Mouse (Mus musculus): Measurements from ENCODE around the gene Tnp2.
A peak's percentile ranks its signal among the peaks of the same experiment; 100 is the strongest.
"Not testable (repeated sequence)": the region's sequence is repeated elsewhere in the genome, so short reads cannot be mapped to it uniquely, and the experiment has no call there.

Tnp2 gene

DNA sequence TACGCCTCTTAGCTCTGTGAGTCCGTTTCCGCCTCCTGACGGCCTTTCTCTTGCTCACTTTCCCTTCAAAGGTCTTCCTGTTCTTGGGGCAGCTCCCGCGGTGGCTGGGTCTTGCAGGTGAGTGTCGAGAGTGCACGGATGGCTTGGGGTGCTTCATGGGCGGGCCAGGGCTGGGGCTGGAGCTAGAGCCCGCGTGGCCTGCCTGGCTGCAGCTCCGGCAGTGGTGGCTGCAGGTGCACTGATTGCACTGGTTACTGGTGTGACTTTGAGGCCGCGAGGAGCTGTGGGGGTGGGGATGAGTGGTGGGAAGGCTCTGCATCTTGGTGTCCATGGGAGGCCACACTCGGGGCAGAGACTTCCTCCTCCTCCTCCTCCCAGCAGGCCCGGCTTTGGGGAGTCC, at the start of gene Tnp2:
Tnp2 (minus strand) TSS at position 390 of the 400 bp plus-strand sequence.
- DNase-seq (ENCODE audit: extremely low read depth, low read depth), result no peak

GRCm38 (mm10) chr16:10837903-10838302, 49.4 kb upstream of the Tnp2 start:
- no peak for DNase-seq (ENCODE audit: extremely low read depth, low read depth)

- no peak for DNase-seq (ENCODE audit: extremely low read depth, low read depth)
These were observed 48.8 kb upstream of the Tnp2 start for GRCm38 (mm10) chr16:10837250-10837649.

DNA sequence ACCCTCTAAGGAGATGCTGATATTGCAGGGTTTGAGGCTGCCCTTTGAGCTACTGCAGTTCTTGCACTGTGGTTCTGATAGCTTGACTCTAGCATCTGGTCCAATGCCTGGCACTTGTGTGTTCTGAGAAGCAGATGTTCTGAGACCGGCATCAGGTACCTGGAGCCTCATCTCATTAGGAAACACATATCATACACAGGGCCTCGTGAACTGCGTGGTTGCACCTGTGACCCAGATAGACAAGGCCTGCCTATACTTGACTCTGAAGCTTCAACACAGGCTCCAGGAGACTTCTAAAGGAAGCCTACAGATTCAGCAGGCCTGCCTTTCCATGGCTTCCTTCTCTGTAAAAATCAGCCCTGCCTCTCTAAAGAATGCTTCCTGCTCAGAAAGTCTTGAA, 47.9 kb upstream of the Tnp2 start:
- no peak for DNase-seq (ENCODE audit: extremely low read depth, low read depth)

DNA sequence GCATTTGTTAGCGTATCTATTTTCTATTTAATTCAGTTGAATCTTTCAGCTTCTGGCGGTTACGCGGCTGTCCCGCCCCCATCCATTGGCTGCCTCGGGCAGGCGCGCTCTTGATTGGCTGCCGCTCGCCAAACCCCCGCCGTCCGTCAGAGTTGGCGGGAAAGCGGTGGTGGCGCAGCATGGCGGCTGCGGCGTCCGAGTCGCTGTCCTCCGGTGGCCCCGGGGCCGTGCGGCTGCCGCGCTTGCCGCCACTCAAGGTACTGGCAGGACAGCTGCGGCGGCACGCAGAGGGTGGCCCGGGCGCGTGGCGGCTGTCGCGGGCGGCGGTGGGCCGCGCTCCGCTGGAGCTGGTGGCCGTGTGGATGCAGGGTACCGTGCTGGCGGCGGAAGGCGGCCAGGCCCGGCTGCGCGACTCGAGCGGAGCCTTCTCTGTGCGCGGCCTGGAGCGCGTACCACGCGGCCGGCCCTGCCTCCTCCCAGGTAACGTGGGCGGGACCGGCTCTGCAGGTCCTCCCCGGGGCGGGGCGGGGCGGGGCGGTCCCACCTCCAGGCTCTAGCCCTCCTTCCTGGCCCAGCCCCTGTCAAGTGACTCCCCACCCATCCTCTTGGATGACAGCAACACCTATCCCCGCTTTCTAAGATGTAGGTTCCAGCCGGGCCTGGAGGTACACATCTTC, 46.6 kb upstream of the Tnp2 start, which contains the start of gene Rmi2:
Rmi2 (plus strand) TSS at position 149 of the 677 bp plus-strand sequence.
- peak; percentile 54 for DNase-seq (ENCODE audit: extremely low read depth, low read depth)

- DNase-seq (ENCODE audit: extremely low read depth, low read depth), result peak; percentile 21
These were observed 46.1 kb upstream of the Tnp2 start for GRCm38 (mm10) chr16:10834542-10834910.

DNA sequence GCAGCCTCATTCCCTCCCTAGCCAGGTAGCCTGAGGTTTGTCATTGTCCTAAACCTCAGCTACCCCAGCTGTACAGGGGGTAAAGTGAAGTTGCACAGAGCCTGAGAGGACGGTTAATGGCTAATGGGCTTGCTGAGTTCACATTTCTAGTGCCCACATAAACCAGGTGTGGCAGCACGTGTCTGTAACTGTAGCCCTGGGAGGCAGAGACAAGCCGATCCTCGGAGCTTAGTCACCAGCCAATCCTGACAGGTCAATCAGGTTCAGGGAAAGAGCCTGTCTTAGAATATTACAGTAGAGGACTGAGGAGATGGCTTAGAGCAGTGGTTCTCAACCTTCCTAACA, 40.0 kb upstream of the Tnp2 start:
- no peak for DNase-seq (ENCODE audit: extremely low read depth, low read depth)

- DNase-seq (ENCODE audit: extremely low read depth, low read depth), result no peak
These were observed 39.5 kb upstream of the Tnp2 start for GRCm38 (mm10) chr16:10827766-10828460.

DNA sequence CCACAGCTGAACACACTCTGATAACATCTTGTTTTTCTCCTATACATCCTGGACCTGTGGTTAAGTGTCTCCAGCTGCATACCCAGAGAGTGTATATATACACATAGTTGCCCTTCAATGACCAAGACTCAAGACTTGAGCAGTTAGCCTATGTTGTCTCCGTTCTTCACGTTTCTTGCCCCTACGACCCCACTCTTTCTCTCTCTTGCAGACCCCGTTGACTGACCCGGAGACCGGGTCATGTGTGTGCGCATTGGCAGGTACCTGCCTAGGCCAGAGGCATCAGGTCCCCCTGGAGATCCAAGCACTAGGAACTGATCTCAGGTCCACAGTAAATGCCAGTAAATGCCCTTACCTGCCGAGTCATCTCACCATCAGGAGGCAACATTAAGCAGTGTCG, 38.8 kb upstream of the Tnp2 start:
- DNase-seq (ENCODE audit: extremely low read depth, low read depth), result no peak

GRCm38 (mm10) chr16:10825840-10826239, 37.4 kb upstream of the Tnp2 start:
- DNase-seq (ENCODE audit: extremely low read depth, low read depth), result no peak

DNA sequence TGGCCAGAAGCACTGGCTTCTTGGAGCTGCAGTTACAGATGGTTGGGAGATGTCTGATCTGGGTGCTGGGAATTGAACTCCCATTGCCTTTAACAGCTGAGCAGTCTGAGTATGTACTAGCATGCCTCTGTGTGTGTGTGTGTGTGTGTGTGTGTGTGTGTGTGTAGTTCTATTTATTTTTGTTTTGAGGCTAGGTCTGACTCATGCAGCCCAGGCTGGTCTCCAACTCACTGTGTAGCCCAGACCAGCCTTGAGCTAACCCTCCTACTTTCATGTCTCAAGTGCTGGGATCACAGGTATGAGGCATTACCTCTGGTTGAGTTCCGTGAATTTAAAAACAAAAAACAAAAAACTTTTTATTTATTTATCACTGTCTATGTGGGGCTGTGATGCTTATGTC, 36.1 kb upstream of the Tnp2 start:
- DNase-seq (ENCODE audit: extremely low read depth, low read depth), result no peak

DNA sequence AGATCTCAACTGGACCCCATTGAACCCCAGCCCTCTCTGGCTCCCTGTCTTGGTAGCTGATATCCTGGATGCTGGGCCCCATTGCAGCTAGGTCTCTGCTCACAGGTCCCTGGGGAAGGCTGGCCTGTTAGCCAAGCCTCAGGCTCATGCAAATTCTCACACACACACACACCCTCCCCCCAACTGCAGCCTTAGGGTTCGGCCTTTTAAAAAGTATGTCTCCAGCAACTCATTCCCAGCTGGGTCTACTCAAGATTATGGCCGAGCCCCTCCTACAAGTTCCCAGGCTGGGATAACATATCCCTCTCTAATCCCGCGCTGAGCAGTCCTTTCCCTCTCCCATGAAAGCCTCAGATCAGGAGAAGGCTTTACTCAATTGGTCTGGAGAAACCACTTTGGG, 32.9 kb upstream of the Tnp2 start:
- DNase-seq (ENCODE audit: extremely low read depth, low read depth), result no peak

- no peak for DNase-seq (ENCODE audit: extremely low read depth, low read depth)
These were observed 31.5 kb upstream of the Tnp2 start for GRCm38 (mm10) chr16:10819966-10820365.

- DNase-seq (ENCODE audit: extremely low read depth, low read depth), result no peak
These were observed 30.2 kb upstream of the Tnp2 start for GRCm38 (mm10) chr16:10818579-10819135.

DNA sequence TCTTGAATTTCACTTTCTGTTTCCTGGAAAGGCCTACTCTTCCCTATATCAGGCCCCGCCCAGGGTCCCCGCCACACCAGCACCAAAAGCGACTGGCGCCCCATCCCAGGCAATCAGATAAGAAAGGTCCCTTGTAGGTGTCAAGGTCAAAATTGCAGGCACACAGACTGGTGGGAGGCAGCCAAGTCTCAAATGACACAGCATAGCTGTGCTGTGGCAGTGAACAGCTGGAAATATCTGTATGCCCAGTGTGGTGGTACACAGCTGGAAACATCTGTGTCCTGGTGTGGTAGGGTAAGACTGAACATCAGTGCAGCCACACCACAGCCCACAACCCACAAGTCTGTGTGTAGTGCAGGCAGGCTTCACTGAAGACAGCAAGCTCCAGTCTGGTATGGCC, 26.4 kb upstream of the Tnp2 start:
- DNase-seq (ENCODE audit: extremely low read depth, low read depth), result no peak

- DNase-seq (ENCODE audit: extremely low read depth, low read depth), result no peak
These were observed 25.3 kb upstream of the Tnp2 start for GRCm38 (mm10) chr16:10813726-10814125.

DNA sequence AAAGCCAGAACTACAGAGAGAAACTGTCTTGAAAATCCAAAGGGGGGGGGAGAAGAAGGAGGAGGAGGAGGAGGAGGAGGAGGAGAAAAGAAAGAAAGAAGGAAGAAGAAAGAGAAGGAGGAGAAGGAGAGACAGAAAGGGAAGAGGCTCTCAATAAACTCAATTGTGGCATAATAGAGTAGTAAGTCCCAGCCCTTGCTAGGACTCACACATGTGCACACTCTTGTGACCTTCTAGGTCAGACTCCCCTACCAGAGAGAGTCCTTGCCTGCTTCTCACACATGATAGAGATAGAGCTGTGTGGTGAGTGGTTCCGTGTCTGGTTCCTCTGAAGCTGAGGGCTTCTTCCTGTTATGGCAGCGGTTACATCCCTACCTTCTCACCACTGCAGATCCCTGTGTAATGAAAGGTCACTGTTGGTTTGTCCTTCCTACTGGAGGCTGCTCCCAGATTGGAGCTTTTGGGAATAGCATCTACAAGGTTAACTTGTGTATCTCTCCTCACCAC, 24.5 kb upstream of the Tnp2 start, which contains the start of gene Gm11172:
Gm11172 (plus strand) TSS at position 51 of the 507 bp plus-strand sequence.
- no peak for DNase-seq (ENCODE audit: extremely low read depth, low read depth)

DNA sequence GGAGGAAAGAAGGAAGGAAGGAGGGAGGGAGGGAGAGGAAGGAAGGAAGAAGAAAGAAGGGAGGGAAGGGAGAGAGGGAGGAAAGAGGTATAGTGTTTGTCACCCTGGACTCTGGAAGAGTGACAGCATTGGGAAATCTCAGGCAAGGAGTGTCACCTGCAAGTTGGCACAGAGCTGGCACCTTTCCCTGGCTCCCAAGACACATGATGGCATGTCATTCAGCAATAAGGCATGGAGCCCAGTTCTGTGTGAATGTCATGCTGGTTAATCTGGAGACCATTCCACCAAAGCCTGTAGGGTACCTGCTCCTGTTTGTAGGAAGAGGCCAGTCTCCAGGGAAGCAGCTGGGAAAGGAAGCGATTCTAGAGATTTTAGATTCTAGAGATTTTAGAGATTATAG, 21.9 kb upstream of the Tnp2 start:
- DNase-seq (ENCODE audit: extremely low read depth, low read depth), result no peak

DNA sequence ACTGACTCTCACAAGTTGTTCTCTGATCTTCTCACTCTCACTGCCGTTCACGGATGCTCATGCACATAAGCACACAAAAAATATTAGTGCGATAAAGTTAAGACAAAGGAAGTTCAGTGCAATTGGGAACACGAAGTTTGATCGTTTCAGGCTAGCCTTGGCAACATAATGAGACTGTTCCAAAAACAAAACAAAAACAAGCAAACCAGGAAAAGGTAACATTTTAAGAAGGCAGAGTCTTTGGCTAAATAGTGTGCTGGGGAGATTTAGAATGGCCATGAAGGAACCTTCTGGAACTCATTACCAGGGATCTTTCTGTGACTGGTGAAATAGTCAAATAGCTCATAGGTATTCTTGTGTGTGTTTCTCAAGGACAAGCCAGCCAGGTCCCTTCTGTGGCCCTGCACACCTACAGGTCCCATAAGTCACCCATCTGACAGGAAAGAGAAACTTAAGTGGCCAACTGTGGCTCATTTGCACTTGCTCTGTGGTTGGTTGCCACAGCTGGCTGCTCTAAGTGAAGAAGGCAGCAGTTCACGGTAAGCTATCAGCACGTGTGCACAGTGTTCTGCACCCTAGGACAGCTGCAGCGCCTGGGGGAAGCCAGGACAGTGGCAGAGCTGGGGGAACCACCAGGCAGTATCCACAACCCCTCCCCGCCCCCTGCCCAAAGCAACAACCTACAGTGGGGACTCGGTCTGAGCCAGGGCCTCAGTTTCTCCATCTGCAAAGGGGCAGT, 17.5 kb upstream of the Tnp2 start, which contains the start of gene Prm1:
Prm1 (minus strand) TSS at position 51 of the 739 bp plus-strand sequence.
- DNase-seq (ENCODE audit: extremely low read depth, low read depth), result no peak

- not testable (repeated sequence) for DNase-seq (ENCODE audit: extremely low read depth, low read depth)
These were observed 14.0 kb upstream of the Tnp2 start for GRCm38 (mm10) chr16:10802420-10802819.

GRCm38 (mm10) chr16:10796034-10796433, 7.6 kb upstream of the Tnp2 start, which contains the start of gene Prm2:
TSS of gene Prm2 (minus strand) at chr16:10796134.
- no peak for DNase-seq (ENCODE audit: extremely low read depth, low read depth)

GRCm38 (mm10) chr16:10790702-10791101, 2.2 kb upstream of the Tnp2 start, which contains the start of gene Prm3:
TSS of gene Prm3 (minus strand) at chr16:10790914.
- no peak for DNase-seq (ENCODE audit: extremely low read depth, low read depth)
